Mouse (Mus musculus) left cerebral cortex, adult 8-10 months (tissue): ENCODE measurements around the gene 4930595D18Rik. TPM values are rescaled to one million over a fixed set of nuclear protein-coding genes. Genes with fewer than 3 reads are reported as not detected.

Experiments
- DNase-seq, 2 experiments: peaks; one replicate each; pipeline ENCODE4 v3.0.0; 2022; ENCODE audit warnings: low spot score in 2 of 2
- total RNA-seq, 4 experiments: library from RNA; stranded (reverse); gene quantifications; 2 replicates each; pipeline ENCODE4 v1.2.4; 2022

The 4930595D18Rik gene
- total RNA-seq = not detected

DNA sequence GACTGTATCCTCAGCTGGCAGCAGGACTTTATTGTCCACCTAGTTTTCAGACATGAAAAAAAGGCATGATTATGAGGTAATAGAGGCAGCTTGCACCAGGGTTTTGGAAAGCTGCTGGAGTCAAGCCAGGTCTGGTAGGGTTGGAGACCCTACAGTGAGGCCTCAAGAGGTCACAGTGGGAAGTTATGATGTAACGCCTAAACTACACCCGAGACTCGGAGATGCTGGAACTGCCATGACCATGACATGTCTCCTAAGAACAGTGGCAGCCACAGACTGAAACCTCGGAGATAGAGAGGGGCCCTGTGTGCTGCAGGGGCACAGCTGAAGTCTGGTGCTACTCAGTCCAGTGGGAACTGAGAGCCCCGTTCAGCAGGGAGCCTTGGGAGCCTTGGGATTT, at the start of gene 4930595D18Rik:
TSS of gene 4930595D18Rik (minus strand) at position 16 of the 400 bp plus-strand sequence.
- no peak for DNase-seq

DNA sequence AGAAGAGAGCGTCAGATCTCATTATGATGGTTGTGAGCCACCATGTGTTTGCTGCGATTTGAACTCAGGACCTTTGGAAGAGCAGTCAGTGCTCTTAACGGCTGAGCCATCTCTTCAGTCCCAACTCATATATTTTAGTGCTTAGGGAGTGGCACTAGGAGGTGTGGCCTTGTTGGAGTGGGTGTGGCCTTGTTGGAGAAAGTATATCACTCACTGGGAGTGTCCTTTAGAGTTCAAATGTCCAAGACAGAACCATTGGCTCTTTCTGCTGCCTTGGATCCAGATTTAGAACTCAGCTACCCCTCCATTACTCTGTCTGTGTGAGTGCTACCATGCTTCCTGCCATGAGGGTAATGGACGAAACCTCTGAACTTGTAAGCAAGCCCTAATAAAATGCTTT, 49.5 kb upstream of the 4930595D18Rik start:
- no peak for DNase-seq

DNA sequence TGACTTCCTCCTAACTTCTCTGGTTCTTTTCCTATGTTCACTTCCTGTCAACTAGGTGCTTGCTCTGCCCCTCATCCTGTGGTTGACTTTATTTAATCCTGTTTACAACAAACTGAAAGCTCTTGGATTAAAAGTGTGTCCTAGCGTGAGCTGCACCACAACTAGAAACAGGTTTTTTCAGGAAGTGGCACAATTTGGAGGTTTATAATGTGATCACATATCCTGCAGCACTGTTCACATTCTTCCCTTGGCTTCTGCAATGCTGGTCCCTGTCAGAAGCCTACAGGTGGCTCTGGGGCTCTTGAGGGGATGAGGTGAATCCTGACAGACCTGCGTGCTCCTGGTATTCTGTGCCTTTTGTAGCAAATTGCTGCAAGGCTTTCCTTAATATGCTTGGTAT, 46.5 kb upstream of the 4930595D18Rik start:
- DNase-seq = no peak

GRCm38 (mm10) chr12:111228488-111228887, 44.2 kb upstream of the 4930595D18Rik start:
- no peak for DNase-seq

DNA sequence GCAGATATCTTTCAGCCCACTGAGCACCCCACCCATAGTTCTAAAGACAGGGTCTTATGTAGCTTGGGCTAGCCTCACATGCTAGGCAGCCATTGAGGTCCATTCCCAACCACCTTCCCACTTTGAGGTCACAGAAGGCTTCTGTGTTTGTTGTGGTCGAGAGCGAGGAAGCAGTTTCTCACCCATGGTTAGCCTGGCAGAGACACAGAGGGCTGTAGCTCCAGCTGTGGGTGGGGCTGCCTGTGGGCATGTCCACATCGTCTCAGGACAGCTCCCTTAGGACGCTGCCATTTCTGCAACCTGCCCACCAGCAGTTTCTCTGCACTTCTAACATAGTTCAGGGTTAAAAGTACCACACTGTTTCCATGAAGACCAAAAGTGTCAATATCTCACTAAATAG, 43.1 kb upstream of the 4930595D18Rik start:
- DNase-seq = no peak

DNA sequence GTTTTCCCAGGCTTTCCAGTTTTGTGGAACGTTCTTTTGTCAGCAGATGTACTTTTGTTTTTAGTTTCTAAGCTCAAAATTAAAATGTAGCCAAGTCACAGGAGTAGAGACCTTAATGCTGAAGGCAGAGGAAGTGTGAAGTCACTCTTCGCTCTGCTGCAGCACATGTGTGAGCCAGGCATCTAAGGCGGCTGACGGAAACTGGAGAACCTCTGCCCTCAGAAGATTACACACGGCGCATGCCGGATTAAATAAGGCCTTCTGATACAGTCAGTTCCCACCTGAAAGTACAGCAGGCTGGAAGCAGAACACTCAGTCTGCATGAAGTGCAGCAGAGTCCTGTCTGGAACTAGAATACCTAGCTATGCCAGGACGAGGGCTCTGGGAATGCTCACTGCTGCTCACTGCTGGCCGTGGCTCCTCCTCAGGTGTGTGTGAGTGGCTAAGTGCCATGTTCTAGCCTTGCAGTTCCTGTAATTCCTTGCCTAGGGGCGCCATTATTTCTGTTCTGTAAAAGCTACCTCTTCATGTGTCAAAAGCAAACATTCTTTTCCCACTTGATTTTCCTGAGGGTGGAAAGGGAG, 41.0 kb upstream of the 4930595D18Rik start:
- DNase-seq = no peak

DNA sequence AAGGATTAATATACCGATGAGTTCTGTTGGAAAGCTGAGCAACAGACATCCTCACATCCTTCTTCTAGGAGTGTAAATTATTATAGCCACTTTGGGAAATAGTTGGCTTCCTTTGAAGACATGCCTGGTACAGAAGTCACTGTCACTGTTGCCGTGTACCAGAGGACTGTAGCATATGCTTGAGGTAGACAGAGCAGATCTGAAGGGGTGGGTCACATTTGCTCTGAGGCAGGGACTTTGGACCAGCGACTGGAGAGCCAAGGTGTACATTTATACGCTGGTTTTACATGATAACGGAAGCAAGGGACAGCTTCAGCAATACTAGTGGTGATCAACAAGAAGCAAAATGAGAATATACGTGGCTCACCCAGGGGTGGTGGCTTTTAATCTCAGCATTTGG, 34.6 kb upstream of the 4930595D18Rik start:
- DNase-seq = no peak

GRCm38 (mm10) chr12:111211729-111212128, 27.4 kb upstream of the 4930595D18Rik start:
- no peak for DNase-seq

GRCm38 (mm10) chr12:111207641-111208040, 23.4 kb upstream of the 4930595D18Rik start:
- DNase-seq = no peak

DNA sequence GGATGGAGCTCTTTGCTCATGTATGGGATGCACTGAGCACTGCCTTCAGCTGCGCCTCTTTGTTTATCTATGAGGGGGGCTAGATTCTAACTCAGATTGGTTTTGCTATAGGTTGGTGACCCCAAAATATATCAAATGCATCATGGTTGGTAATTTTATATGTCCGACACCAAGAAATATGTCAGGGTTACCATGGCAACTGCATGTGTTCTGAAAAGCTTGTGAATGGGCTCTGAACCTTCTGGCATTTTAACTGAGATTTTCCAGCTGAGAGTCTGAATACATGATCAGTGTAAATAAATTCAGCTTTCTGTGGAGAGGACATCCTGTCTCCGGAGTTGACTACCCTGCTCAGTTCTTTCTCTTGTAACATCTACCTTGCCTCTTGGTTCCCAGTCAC, 19.7 kb upstream of the 4930595D18Rik start:
- DNase-seq = peak in 1 of 2 experiments; percentile 18

- DNase-seq = no peak
These were observed 18.8 kb upstream of the 4930595D18Rik start for GRCm38 (mm10) chr12:111203076-111203475.

DNA sequence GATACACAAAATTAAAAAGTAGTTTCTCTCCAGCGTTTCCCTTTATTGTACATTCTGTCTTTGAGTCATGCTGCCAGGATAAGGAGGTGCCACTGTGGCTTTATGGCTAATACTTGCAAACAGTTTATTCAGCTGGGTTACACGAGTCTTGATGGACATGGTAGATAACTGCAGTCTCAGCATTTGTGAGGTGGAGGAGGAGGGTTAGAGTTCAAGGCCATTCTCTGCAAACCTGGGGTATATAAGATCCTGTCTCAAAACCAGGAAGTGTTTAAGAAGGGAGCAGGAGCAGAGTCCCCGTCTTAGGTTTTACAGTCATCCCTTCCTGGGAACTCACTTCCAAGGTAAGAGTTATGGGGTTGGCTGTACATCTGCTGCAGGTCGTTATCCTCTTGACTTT, 12.3 kb upstream of the 4930595D18Rik start:
- no peak for DNase-seq

GRCm38 (mm10) chr12:111193331-111193730, 9.0 kb upstream of the 4930595D18Rik start:
- DNase-seq = no peak

DNA sequence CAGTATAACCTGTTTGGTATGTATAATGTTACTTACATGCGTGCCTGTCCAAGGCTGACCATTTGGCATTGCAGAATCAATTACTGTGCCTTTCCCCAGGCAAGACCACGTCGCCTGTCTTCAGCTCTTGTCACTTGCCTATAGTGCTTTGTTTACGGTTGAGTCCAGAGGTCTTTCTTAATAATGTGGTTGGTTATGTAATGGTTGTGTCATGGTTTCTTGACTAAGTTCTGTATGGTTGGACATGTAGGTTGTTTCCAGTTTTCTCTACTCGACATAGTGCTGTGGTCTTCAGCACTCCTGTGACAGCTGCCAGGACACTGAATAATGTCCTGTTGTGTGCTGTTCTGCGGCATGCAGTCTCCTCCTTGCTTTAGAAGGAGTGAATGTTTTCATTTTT, 8.5 kb upstream of the 4930595D18Rik start:
- DNase-seq = no peak

DNA sequence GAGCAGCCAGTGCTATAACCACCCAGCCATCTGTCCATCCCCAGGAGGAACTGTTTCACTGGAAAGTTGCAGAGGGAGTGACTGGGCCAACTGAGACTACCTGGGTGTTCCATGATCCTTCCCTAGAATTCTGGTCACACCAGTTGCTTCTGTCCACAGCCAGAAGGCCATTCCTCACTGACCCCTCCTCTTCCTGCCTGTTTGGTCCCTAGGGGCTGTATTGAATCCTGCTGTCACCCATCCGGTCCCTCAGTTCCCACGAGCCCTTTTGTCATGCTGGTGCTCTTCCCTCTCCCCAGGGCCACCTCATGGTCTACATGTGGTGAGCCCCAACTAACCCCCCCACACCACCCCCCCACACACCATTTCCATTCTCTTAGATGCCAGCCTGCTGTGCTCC, 6.6 kb upstream of the 4930595D18Rik start:
- no peak for DNase-seq

DNA sequence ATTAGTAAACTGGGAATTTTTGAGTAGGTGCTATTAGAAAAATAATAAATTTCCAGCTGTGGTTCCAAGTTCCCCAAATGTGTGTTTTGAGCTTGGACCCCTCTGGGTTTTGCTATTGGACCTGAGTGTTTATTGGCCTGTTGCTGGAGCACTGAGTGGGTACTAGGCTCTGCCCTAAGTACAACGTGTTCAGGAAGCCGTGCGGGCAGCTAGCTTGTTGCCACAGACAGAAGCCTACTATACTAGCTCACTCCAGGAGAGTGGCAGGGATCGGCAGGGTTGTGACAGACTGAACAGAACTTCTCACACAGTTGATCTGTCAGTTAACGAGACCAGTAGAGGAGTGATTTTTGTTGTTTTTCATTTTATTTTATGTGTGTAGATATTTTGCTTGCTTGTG, 6.1 kb upstream of the 4930595D18Rik start:
- no peak for DNase-seq

DNA sequence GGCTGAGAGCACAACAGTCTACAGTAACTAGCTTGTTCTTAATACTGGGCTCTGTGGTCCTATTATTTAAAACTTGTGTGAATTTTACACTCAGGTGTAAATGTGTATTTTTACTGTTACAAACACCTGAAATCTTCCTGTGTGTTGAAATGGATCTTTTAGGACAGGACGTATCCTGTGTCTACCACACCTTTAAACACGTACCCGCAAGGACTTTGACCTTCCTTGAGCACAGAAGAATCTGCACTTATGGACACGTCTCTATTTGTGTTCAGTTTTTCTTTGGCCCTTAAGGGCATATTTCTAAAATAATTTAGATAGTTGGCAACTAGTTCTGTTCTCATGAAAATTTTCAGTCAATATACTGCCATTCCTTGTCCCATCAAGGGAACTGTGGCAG, 4.0 kb upstream of the 4930595D18Rik start:
- no peak for DNase-seq

GRCm38 (mm10) chr12:111186986-111187385, 2.7 kb upstream of the 4930595D18Rik start:
- DNase-seq = no peak

DNA sequence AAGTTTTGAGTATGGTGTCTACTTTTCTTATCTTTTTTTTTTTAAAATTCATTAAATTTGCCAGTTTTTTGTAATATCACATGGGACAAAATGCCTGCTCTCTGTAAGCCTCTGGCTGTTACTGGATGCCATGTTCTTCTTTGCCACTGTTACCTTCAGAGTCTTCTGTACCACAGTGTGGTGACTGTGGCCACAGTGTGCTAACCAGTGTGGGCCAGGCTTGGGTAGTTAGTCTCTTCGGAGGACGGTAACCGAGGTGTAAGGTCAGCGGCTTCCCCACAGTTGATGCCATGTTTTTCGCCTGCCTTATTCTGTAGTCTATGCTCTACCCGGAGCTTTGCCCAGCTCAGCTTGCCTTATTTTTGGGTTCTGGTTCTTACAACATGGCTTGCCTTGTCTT, 1.9 kb downstream of the 4930595D18Rik start:
- DNase-seq = no peak

DNA sequence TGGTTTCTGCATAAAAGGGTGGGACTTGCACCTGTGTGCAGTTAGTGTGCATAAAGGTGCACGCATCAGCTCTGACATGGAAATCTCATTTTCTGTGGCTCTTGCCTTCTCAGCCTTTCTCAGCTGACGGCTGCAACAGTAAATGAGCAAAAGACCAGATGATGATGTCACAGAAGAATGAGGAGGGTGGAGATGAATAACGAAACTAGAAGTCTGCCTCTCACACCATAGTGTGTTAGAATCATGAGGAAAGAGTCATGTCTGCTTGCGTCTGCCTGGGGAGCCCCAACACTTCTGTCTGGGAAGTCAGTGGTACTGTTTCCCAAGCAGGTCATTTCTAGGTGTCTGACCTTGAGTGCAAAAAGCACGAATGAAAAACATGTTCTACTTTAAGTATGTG, 2.4 kb downstream of the 4930595D18Rik start:
- DNase-seq = no peak

GRCm38 (mm10) chr12:111178772-111179171, 5.5 kb downstream of the 4930595D18Rik start:
- no peak for DNase-seq

DNA sequence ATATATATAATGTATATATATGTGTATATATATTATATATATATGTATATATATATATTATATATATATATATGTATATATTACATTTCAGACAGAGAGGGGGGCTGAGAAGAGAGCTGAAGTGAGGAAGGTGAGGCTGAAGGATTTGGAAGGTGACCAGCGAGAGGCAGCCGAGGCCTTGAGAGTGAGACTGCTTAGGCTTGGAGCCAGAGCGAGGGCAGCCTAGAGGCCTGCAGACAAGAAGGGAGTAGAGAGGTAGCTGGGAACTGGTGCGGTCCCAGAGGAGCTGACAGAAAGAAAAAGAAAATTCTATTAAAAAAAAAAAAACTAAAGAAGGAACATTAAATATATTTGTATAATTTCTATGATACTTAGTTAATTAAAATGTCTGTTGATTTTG, 15.4 kb downstream of the 4930595D18Rik start:
- no peak for DNase-seq

GRCm38 (mm10) chr12:111166681-111167289, 17.5 kb downstream of the 4930595D18Rik start:
- DNase-seq = no peak
